In genomic region chr11:95533484-95534160, GRCm38 (mm10) we compare ENCODE assay signal across 9 mouse cellular contexts. TPM values are rescaled to one million over a fixed set of nuclear protein-coding genes. Genes with fewer than 3 reads are reported as not detected.
DNase-seq lines count a peak whose midpoint lies in the region; ATAC-seq and TF ChIP-seq lines count a peak whose summit lies in the region.
"Had no signal": no experiment of that assay in that cellular context is flagged by ENCODE, and none has a peak within 500 bp of the region (broad histone marks: within the 10 kb centered on the region; RNA-seq: fewer than 3 reads in every experiment).

No protein-coding gene starts in this region.

- peak; percentile 98 for ATAC-seq in frontal cortex, adult (ENCODE audit: low TSS enrichment)
- peak; percentile 91 for ATAC-seq in lung, postnatal 0 days

- 21% methylated on average over 24 of the region's 24 CpGs for WGBS in hindbrain, embryonic 10.5 days
- 20% methylated on average over 24 of the region's 24 CpGs for WGBS in lung, postnatal 0 days

- H3K4me2 ChIP-seq in lung, postnatal 0 days (replicated peaks; ENCODE audit: low read depth, low read length): no peak overlapping the region

- H3K4me3 ChIP-seq in hindbrain, embryonic 10.5 days: peak overlapping the region; percentile 27
- H3K4me3 ChIP-seq in lung, postnatal 0 days (ENCODE audit: low read depth, low read length): no peak overlapping the region

- no peaks in the 10 kb centered on the region for H3K9me3 ChIP-seq in hindbrain, embryonic 10.5 days
- H3K9me3 ChIP-seq in lung, postnatal 0 days (ENCODE audit: low read length): no peaks in the 10 kb centered on the region

- DNase-seq in MEL-GATA-1-ER (ENCODE audit: extremely low read depth, low read depth): peak; percentile 34
- DNase-seq in cerebellum, adult 9-10 months: peak; percentile 79
- DNase-seq in hindbrain, embryonic 10.5 days (ENCODE audit: low spot score): peak; percentile 94
- DNase-seq in layer of hippocampus, adult 9-11 months: peak; percentile 59
- peak; percentile 88 for DNase-seq in lung, postnatal 0 days (ENCODE audit: low spot score)
- peak; percentile 98 for DNase-seq in ovary, postnatal 14 days (ENCODE audit: low spot score)
- peak; percentile 72 for DNase-seq in thymus, postnatal 0 days (ENCODE audit: low spot score)

- peak; percentile 100 for TF ChIP-seq CTCF in lung, postnatal 0 days (IDR thresholded peaks at IDR 0.05)

- H3K4me1 ChIP-seq in hindbrain, embryonic 10.5 days (replicated peaks): peaks cover 16% of the 10 kb centered on the region
- H3K4me1 ChIP-seq in lung, postnatal 0 days (ENCODE audit: insufficient read depth, low read depth, low read length): no peaks in the 10 kb centered on the region

- no peak overlapping the region for H3K9ac ChIP-seq in lung, postnatal 0 days (replicated peaks; ENCODE audit: low read depth)

- H3K36me3 ChIP-seq in hindbrain, embryonic 10.5 days: no peaks in the 10 kb centered on the region
- H3K36me3 ChIP-seq in lung, postnatal 0 days (ENCODE audit: insufficient read depth, low read length): no peaks in the 10 kb centered on the region

- H3K27me3 ChIP-seq in hindbrain, embryonic 10.5 days (ENCODE audit: insufficient read depth, poor library complexity, severe bottlenecking): peaks cover 18% of the 10 kb centered on the region
- H3K27me3 ChIP-seq in lung, postnatal 0 days (replicated peaks; ENCODE audit: insufficient read depth, low read length): no peaks in the 10 kb centered on the region

- TF ChIP-seq EP300 in lung, postnatal 0 days (IDR thresholded peaks at IDR 0.05): no peak

- H3K27ac ChIP-seq in hindbrain, embryonic 10.5 days: 0 out of 2 replicates have a peak overlapping the region, but pooled peaks have one; percentile 30
- H3K27ac ChIP-seq in lung, postnatal 0 days (ENCODE audit: low read length): no peak overlapping the region
- H3K27ac ChIP-seq: macrophage had no signal

RNA-seq across cellular contexts. Expression of gene Nxph3, which starts 19.3 kb away (rescaled TPM):
- 0.46 and 0.75 TPM in 2 replicates for polyA plus RNA-seq in hindbrain, embryonic 10.5 days (2016; fragmentation: Nextera tagmentation; extraction: Ambion mirVana)
- 1.2 and 1.5 TPM in 2 replicates for polyA plus RNA-seq in lung, postnatal 0 days (2015; fragmentation: Nextera tagmentation; extraction: Ambion mirVana)
- polyA plus RNA-seq in thymus, postnatal 0 days (2015; fragmentation: Nextera tagmentation; extraction: Ambion mirVana): 0.09 TPM in 1 of 2 replicates, not detected in the other
- polyA plus RNA-seq: macrophage had no signal

RNA-seq across cellular contexts. Expression of gene Ngfr, which starts 53.9 kb away (rescaled TPM):
- 28.7 and 51.6 TPM in 2 replicates for polyA plus RNA-seq in hindbrain, embryonic 10.5 days (2016; fragmentation: Nextera tagmentation; extraction: Ambion mirVana)
- 0.43 and 0.50 TPM in 2 replicates for polyA plus RNA-seq in lung, postnatal 0 days (2015; fragmentation: Nextera tagmentation; extraction: Ambion mirVana)
- polyA plus RNA-seq in thymus, postnatal 0 days (2015; fragmentation: Nextera tagmentation; extraction: Ambion mirVana): 1.1 and 1.2 TPM in 2 replicates

Comparison
In these comparisons a context has a peak if more than half of its experiments do, and no peak if none do; other contexts are left out.
1. DNase-seq: peak in every context shown above with its lines; median percentile 98 in ovary, postnatal 14 days; 94 in hindbrain, embryonic 10.5 days; 88 in lung, postnatal 0 days; 79 in cerebellum, adult 9-10 months; 72 in thymus, postnatal 0 days; 59 in layer of hippocampus, adult 9-11 months; 34 in MEL-GATA-1-ER.
2. RNA of gene Ngfr, which starts 53.9 kb away (polyA plus RNA-seq): 28.7 to 51.6 TPM in hindbrain, embryonic 10.5 days; 1.1 to 1.2 TPM in thymus, postnatal 0 days and 0.43 to 0.50 TPM in lung, postnatal 0 days; every median in the first group is over 10 times any median in the second.